Mouse (Mus musculus): Measurements from ENCODE around the gene Itga6. TPM values are rescaled to one million over a fixed set of nuclear protein-coding genes. Genes with fewer than 3 reads are reported as not detected.

The Itga6 gene
- polyA plus RNA-seq (2015; fragmentation: Nextera tagmentation; extraction: Ambion mirVana): 4.0 and 5.3 TPM in 2 replicates

GRCm38 (mm10) chr2:71745610-71746374 lies at the start of gene Itga6:
TSS of gene Itga6 (plus strand) at chr2:71745616.
- Histone ChIP-seq H3K27ac (ENCODE audit: low read length) (no peak within 1 kb of the TSS), H3K36me3 (ENCODE audit: control insufficient read depth, insufficient read depth) (no peaks in the 10 kb centered on the region), H3K4me2 (ENCODE audit: low read depth, low read length) (no peak within 1 kb of the TSS), H3K27me3 (ENCODE audit: control insufficient read depth, insufficient read depth, low read depth, low read length) (no peaks in the 10 kb centered on the region), H3K9ac (ENCODE audit: low read depth, low read length) (no peak within 1 kb of the TSS), H3K4me3 (ENCODE audit: low read depth, low read length) (no peak within 1 kb of the TSS), H3K9me3 (replicated peaks; ENCODE audit: control insufficient read depth, low read length) (no peaks in the 10 kb centered on the region), H3K4me1 (ENCODE audit: control insufficient read depth, low read depth, low read length) (peaks cover 3% of the 10 kb centered on the region)
- WGBS (ENCODE audit: insufficient replicate concordance): 72% methylated on average over 6 of the region's 6 CpGs
- no peak for ATAC-seq (ENCODE audit: low read depth)

GRCm38 (mm10) chr2:71696776-71697175 lies 48.6 kb upstream of the Itga6 start:
- H3K4me1 ChIP-seq (ENCODE audit: control insufficient read depth, low read depth, low read length): no peaks in the 10 kb centered on the region
- ATAC-seq (ENCODE audit: low read depth): no peak
- no peak overlapping the region for H3K4me2 ChIP-seq (ENCODE audit: low read depth, low read length)
- no peaks in the 10 kb centered on the region for H3K36me3 ChIP-seq (ENCODE audit: control insufficient read depth, insufficient read depth)
- no peak overlapping the region for H3K27ac ChIP-seq (ENCODE audit: low read length)
- no peak overlapping the region for H3K9ac ChIP-seq (ENCODE audit: low read depth, low read length)
- 66% methylated on average over 1 of the region's 1 CpGs for WGBS (ENCODE audit: insufficient replicate concordance)
- H3K27me3 ChIP-seq (ENCODE audit: control insufficient read depth, insufficient read depth, low read depth, low read length): no peaks in the 10 kb centered on the region
- no peaks in the 10 kb centered on the region for H3K9me3 ChIP-seq (replicated peaks; ENCODE audit: control insufficient read depth, low read length)
- H3K4me3 ChIP-seq (ENCODE audit: low read depth, low read length): no peak overlapping the region

GRCm38 (mm10) chr2:71697408-71698336 lies 47.7 kb upstream of the Itga6 start:
- H3K4me3 ChIP-seq (ENCODE audit: low read depth, low read length): no peak overlapping the region
- no peaks in the 10 kb centered on the region for H3K4me1 ChIP-seq (ENCODE audit: control insufficient read depth, low read depth, low read length)
- 62% methylated on average over 8 of the region's 8 CpGs for WGBS (ENCODE audit: insufficient replicate concordance)
- H3K4me2 ChIP-seq (ENCODE audit: low read depth, low read length): no peak overlapping the region
- no peaks in the 10 kb centered on the region for H3K27me3 ChIP-seq (ENCODE audit: control insufficient read depth, insufficient read depth, low read depth, low read length)
- ATAC-seq (ENCODE audit: low read depth): no peak
- H3K9me3 ChIP-seq (replicated peaks; ENCODE audit: control insufficient read depth, low read length): no peaks in the 10 kb centered on the region
- H3K27ac ChIP-seq (ENCODE audit: low read length): no peak overlapping the region
- no peaks in the 10 kb centered on the region for H3K36me3 ChIP-seq (ENCODE audit: control insufficient read depth, insufficient read depth)
- H3K9ac ChIP-seq (ENCODE audit: low read depth, low read length): no peak overlapping the region

GRCm38 (mm10) chr2:71698366-71698765 lies 47.0 kb upstream of the Itga6 start:
- H3K9ac ChIP-seq (ENCODE audit: low read depth, low read length): no peak overlapping the region
- 50% methylated on average over 6 of the region's 6 CpGs for WGBS (ENCODE audit: insufficient replicate concordance)
- no peak overlapping the region for H3K4me2 ChIP-seq (ENCODE audit: low read depth, low read length)
- no peak overlapping the region for H3K4me3 ChIP-seq (ENCODE audit: low read depth, low read length)
- no peak overlapping the region for H3K27ac ChIP-seq (ENCODE audit: low read length)
- ATAC-seq (ENCODE audit: low read depth): no peak
- H3K4me1 ChIP-seq (ENCODE audit: control insufficient read depth, low read depth, low read length): no peaks in the 10 kb centered on the region
- no peaks in the 10 kb centered on the region for H3K9me3 ChIP-seq (replicated peaks; ENCODE audit: control insufficient read depth, low read length)
- H3K27me3 ChIP-seq (ENCODE audit: control insufficient read depth, insufficient read depth, low read depth, low read length): no peaks in the 10 kb centered on the region
- H3K36me3 ChIP-seq (ENCODE audit: control insufficient read depth, insufficient read depth): no peaks in the 10 kb centered on the region

- ATAC-seq (ENCODE audit: low read depth): no peak
- Histone ChIP-seq H3K27me3 (ENCODE audit: control insufficient read depth, insufficient read depth, low read depth, low read length) (no peaks in the 10 kb centered on the region), H3K4me3 (ENCODE audit: low read depth, low read length) (no peak overlapping the region), H3K9ac (ENCODE audit: low read depth, low read length) (no peak overlapping the region), H3K4me2 (ENCODE audit: low read depth, low read length) (no peak overlapping the region), H3K36me3 (ENCODE audit: control insufficient read depth, insufficient read depth) (no peaks in the 10 kb centered on the region), H3K9me3 (replicated peaks; ENCODE audit: control insufficient read depth, low read length) (no peaks in the 10 kb centered on the region), H3K4me1 (ENCODE audit: control insufficient read depth, low read depth, low read length) (no peaks in the 10 kb centered on the region), H3K27ac (ENCODE audit: low read length) (no peak overlapping the region)
- WGBS (ENCODE audit: insufficient replicate concordance): 44% methylated on average over 7 of the region's 7 CpGs
These were observed 46.5 kb upstream of the Itga6 start for GRCm38 (mm10) chr2:71698942-71699341.

- H3K36me3 ChIP-seq (ENCODE audit: control insufficient read depth, insufficient read depth): no peaks in the 10 kb centered on the region
- no peaks in the 10 kb centered on the region for H3K27me3 ChIP-seq (ENCODE audit: control insufficient read depth, insufficient read depth, low read depth, low read length)
- ATAC-seq (ENCODE audit: low read depth): no peak
- no peaks in the 10 kb centered on the region for H3K9me3 ChIP-seq (replicated peaks; ENCODE audit: control insufficient read depth, low read length)
- no peak overlapping the region for H3K4me3 ChIP-seq (ENCODE audit: low read depth, low read length)
- no peaks in the 10 kb centered on the region for H3K4me1 ChIP-seq (ENCODE audit: control insufficient read depth, low read depth, low read length)
- 56% methylated on average over 3 of the region's 3 CpGs for WGBS (ENCODE audit: insufficient replicate concordance)
- H3K27ac ChIP-seq (ENCODE audit: low read length): no peak overlapping the region
- no peak overlapping the region for H3K9ac ChIP-seq (ENCODE audit: low read depth, low read length)
- no peak overlapping the region for H3K4me2 ChIP-seq (ENCODE audit: low read depth, low read length)
These were observed 44.1 kb upstream of the Itga6 start for GRCm38 (mm10) chr2:71701341-71701740.

GRCm38 (mm10) chr2:71704309-71704708 lies 41.1 kb upstream of the Itga6 start:
- Histone ChIP-seq H3K9me3 (replicated peaks; ENCODE audit: control insufficient read depth, low read length) (no peaks in the 10 kb centered on the region), H3K27me3 (ENCODE audit: control insufficient read depth, insufficient read depth, low read depth, low read length) (no peaks in the 10 kb centered on the region), H3K4me3 (ENCODE audit: low read depth, low read length) (no peak overlapping the region), H3K27ac (ENCODE audit: low read length) (no peak overlapping the region), H3K36me3 (ENCODE audit: control insufficient read depth, insufficient read depth) (no peaks in the 10 kb centered on the region), H3K9ac (ENCODE audit: low read depth, low read length) (no peak overlapping the region), H3K4me2 (ENCODE audit: low read depth, low read length) (no peak overlapping the region), H3K4me1 (ENCODE audit: control insufficient read depth, low read depth, low read length) (no peaks in the 10 kb centered on the region)
- ATAC-seq (ENCODE audit: low read depth): no peak
- WGBS (ENCODE audit: insufficient replicate concordance): 69% methylated on average over 5 of the region's 5 CpGs

GRCm38 (mm10) chr2:71708886-71709285 lies 36.5 kb upstream of the Itga6 start:
- Histone ChIP-seq H3K36me3 (ENCODE audit: control insufficient read depth, insufficient read depth) (no peaks in the 10 kb centered on the region), H3K4me3 (ENCODE audit: low read depth, low read length) (no peak overlapping the region), H3K9ac (ENCODE audit: low read depth, low read length) (no peak overlapping the region), H3K4me1 (ENCODE audit: control insufficient read depth, low read depth, low read length) (no peaks in the 10 kb centered on the region), H3K4me2 (ENCODE audit: low read depth, low read length) (no peak overlapping the region), H3K27ac (ENCODE audit: low read length) (no peak overlapping the region), H3K27me3 (ENCODE audit: control insufficient read depth, insufficient read depth, low read depth, low read length) (no peaks in the 10 kb centered on the region), H3K9me3 (replicated peaks; ENCODE audit: control insufficient read depth, low read length) (no peaks in the 10 kb centered on the region)
- ATAC-seq (ENCODE audit: low read depth): no peak
- WGBS (ENCODE audit: insufficient replicate concordance): 59% methylated on average over 5 of the region's 5 CpGs

- no peaks in the 10 kb centered on the region for H3K27me3 ChIP-seq (ENCODE audit: control insufficient read depth, insufficient read depth, low read depth, low read length)
- no peaks in the 10 kb centered on the region for H3K9me3 ChIP-seq (replicated peaks; ENCODE audit: control insufficient read depth, low read length)
- H3K4me1 ChIP-seq (ENCODE audit: control insufficient read depth, low read depth, low read length): no peaks in the 10 kb centered on the region
- ATAC-seq (ENCODE audit: low read depth): no peak
- H3K4me2 ChIP-seq (ENCODE audit: low read depth, low read length): no peak overlapping the region
- no peak overlapping the region for H3K9ac ChIP-seq (ENCODE audit: low read depth, low read length)
- no peak overlapping the region for H3K4me3 ChIP-seq (ENCODE audit: low read depth, low read length)
- no peak overlapping the region for H3K27ac ChIP-seq (ENCODE audit: low read length)
- WGBS (ENCODE audit: insufficient replicate concordance): 55% methylated on average over 2 of the region's 2 CpGs
- no peaks in the 10 kb centered on the region for H3K36me3 ChIP-seq (ENCODE audit: control insufficient read depth, insufficient read depth)
These were observed 33.8 kb upstream of the Itga6 start for GRCm38 (mm10) chr2:71711640-71712039.
